Mouse (Mus musculus) stomach, postnatal 0 days (tissue): ENCODE measurements around the gene Rhobtb1. TPM values are rescaled to one million over a fixed set of nuclear protein-coding genes. Genes with fewer than 3 reads are reported as not detected.

ENCODE experiments used
- ATAC-seq: fragments of 200-750 bp; cut with Nextera tagmentation; 2 replicates; pipeline ENCODE4 v1.8.0; 2017; ENCODE audit not compliant: low FRiP score, low TSS enrichment
- DNase-seq: peaks from one replicate; pipeline ENCODE4 v3.0.0-alpha.2; 2016; ENCODE audit warnings: low spot score
- H3K27ac ChIP-seq: fragments of 300-500 bp; sonication (generic); replicated peaks from 2 replicates; pipeline ENCODE4 v1.5.1; 2014; ENCODE audit warnings: mild to moderate bottlenecking, control low read depth
- H3K27me3 ChIP-seq: fragments of 300-500 bp; sonication (generic); 2 replicates; pipeline ENCODE4 v1.6.1; 2014; ENCODE audit warnings: low read length; ENCODE audit not compliant: control insufficient read depth, insufficient read depth
- H3K36me3 ChIP-seq: fragments of 300-500 bp; sonication (generic); 2 replicates; pipeline ENCODE4 v1.6.1; 2014; ENCODE audit warnings: low read length, mixed read lengths; ENCODE audit not compliant: control insufficient read depth, insufficient read depth
- H3K4me1 ChIP-seq: fragments of 300-500 bp; sonication (generic); replicated peaks from 2 replicates; pipeline ENCODE4 v1.6.1; 2014; ENCODE audit warnings: antibody characterized with exemption; ENCODE audit not compliant: control insufficient read depth, insufficient read depth
- H3K4me2 ChIP-seq: fragments of 300-500 bp; sonication (generic); replicated peaks from 2 replicates; pipeline ENCODE4 v1.6.1; 2014; ENCODE audit warnings: low read depth, mild to moderate bottlenecking, control low read depth, moderate library complexity
- H3K4me3 ChIP-seq: fragments of 300-500 bp; sonication (generic); 2 replicates; pipeline ENCODE4 v1.5.1; 2014; ENCODE audit warnings: low read depth, low read length, control low read depth
- H3K9ac ChIP-seq: fragments of 300-500 bp; sonication (generic); 2 replicates; pipeline ENCODE4 v1.6.1; 2014; ENCODE audit warnings: mild to moderate bottlenecking, low read length, control low read depth, mixed read lengths
- H3K9me3 ChIP-seq: fragments of 300-500 bp; sonication (generic); 2 replicates; pipeline ENCODE4 v1.6.1; 2016; ENCODE audit warnings: low read length; ENCODE audit not compliant: control insufficient read depth
- CTCF ChIP-seq: IDR thresholded peaks from 2 replicates; pipeline ENCODE4 v1.5.1; 2016; ENCODE audit warnings: antibody characterized with exemption, low read depth, mild to moderate bottlenecking, moderate library complexity
- EP300 ChIP-seq: optimal IDR thresholded peaks from 2 replicates; pipeline ENCODE3; 2016; ENCODE audit warnings: antibody characterized with exemption
- WGBS: fragments of 180-500 bp; shearing (Covaris S2); extraction: QIAGEN DNeasy Blood & Tissue Kit; methylation state at CpG from one replicate; pipeline ENCODE4 v1.1.7; 2014; 5-methylcytosine and 5-hydroxymethylcytosine counted together
- polyA plus RNA-seq: library from polyadenylated mRNA; unstranded; fragments of >200 nt; fragmentation: Nextera tagmentation; extraction: Ambion mirVana; gene quantifications from 2 replicates; pipeline ENCODE4 v1.2.1, GENCODE M21; 2015

Rhobtb1 gene
- polyA plus RNA-seq, 1 experiment from 2014 or later: 34.4 TPM

DNA sequence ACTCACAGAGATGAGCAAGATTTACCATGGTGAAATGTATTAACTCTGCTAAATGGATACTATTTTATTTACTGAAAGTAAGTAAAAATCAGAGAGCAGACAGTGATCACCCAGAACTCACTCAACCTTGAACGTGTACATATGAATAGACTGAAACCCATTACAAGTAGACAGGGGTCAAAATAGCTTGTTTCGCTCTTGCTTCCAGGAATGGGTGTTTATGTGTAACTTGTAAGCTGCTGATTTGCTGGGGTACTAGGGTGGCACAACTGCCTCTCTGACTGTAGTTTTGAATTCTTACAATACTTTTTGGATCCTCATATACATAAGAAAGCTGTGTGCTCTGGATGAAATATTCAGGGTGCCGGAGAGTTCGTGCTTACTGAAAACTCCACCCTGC lies 93.9 kb downstream of the Rhobtb1 start:
- Histone ChIP-seq H3K36me3 (peaks cover 5% of the 10 kb centered on the region; the same call in 1 of the 2 replicates), H3K4me3 (no peak overlapping the region), H3K9ac (no peak overlapping the region), H3K4me1 (no peaks in the 10 kb centered on the region), H3K9me3 (no peaks in the 10 kb centered on the region), H3K4me2 (no peak overlapping the region), H3K27me3 (no peaks in the 10 kb centered on the region), H3K27ac (no peak overlapping the region)
- 65% methylated on average over 4 of the region's 4 CpGs for WGBS
- TF ChIP-seq EP300: no peak
- no peak for TF ChIP-seq CTCF
- no peak for DNase-seq
- ATAC-seq: no peak

DNA sequence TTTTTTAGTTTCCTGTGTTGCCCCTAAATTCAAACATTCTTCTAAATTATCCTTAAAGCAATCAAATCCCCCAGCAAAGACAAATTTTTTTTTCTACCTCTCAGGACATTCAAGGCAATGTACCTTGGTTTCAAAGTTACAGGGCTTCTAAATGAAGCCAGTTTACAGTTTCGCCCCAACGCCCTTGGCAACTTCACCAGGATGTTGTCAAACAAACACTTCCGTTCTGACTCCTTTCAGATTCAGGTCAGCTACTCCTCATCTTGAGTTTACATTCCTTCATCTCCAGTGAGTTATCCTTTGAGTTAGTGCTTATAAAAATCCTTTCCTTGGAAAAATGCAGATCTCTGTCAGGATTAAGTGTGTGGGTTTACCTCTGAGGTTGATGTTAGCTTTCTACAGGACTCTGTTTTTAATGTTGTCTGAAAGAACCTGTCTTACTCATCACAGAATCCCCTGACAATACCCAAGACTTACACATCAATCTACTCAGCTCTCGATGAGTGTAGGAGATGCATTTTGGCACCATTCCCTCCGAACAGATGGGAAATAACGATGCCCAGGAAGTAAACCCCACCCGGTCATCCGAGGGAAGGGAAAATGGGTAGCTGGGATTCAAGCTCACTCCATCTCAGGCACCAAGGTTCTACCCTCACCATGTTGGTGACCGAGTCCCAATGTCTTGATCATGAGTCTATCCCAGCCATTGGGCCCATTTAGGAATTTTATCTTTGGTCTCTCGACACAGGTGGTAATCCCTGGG lies 94.9 kb downstream of the Rhobtb1 start:
- no peak overlapping the region for H3K4me3 ChIP-seq
- WGBS: 67% methylated on average over 10 of the region's 10 CpGs
- H3K4me1 ChIP-seq: no peaks in the 10 kb centered on the region
- TF ChIP-seq EP300 (no peak), CTCF (no peak)
- peaks cover 5% of the 10 kb centered on the region; the same call in 1 of the 2 replicates for H3K36me3 ChIP-seq
- no peak for ATAC-seq
- DNase-seq: no peak
- no peak overlapping the region for H3K4me2 ChIP-seq
- no peaks in the 10 kb centered on the region for H3K9me3 ChIP-seq
- no peak overlapping the region for H3K27ac ChIP-seq
- no peak overlapping the region for H3K9ac ChIP-seq
- no peaks in the 10 kb centered on the region for H3K27me3 ChIP-seq

- no peak for DNase-seq
- no peak overlapping the region for H3K27ac ChIP-seq
- ATAC-seq: no peak
These were observed 95.5 kb downstream of the Rhobtb1 start for GRCm38 (mm10) chr10:69246762-69247161.

GRCm38 (mm10) chr10:69247311-69248033 lies 96.2 kb downstream of the Rhobtb1 start:
- H3K4me3 ChIP-seq: no peak overlapping the region
- WGBS: 96% methylated on average over 7 of the region's 7 CpGs
- H3K27ac ChIP-seq: no peak overlapping the region
- DNase-seq: no peak
- no peak overlapping the region for H3K4me2 ChIP-seq
- H3K36me3 ChIP-seq: peaks cover 5% of the 10 kb centered on the region; the same call in 1 of the 2 replicates
- no peaks in the 10 kb centered on the region for H3K4me1 ChIP-seq
- H3K9me3 ChIP-seq: no peaks in the 10 kb centered on the region
- TF ChIP-seq CTCF (no peak), EP300 (no peak)
- no peaks in the 10 kb centered on the region for H3K27me3 ChIP-seq
- H3K9ac ChIP-seq: no peak overlapping the region
- no peak for ATAC-seq

More at GRCm38 (mm10) chr10:69246762-69247161, 95.5 kb downstream of the Rhobtb1 start:
- H3K27me3 ChIP-seq: no peaks in the 10 kb centered on the region
- H3K4me3 ChIP-seq: no peak overlapping the region
- peaks cover 5% of the 10 kb centered on the region; the same call in 1 of the 2 replicates for H3K36me3 ChIP-seq
- no peak overlapping the region for H3K9ac ChIP-seq
- no peaks in the 10 kb centered on the region for H3K9me3 ChIP-seq
- H3K4me2 ChIP-seq: no peak overlapping the region
- H3K4me1 ChIP-seq: no peaks in the 10 kb centered on the region
- 72% methylated on average over 3 of the region's 3 CpGs for WGBS
- TF ChIP-seq EP300 (no peak), CTCF (no peak)

GRCm38 (mm10) chr10:69248261-69249160 lies 97.3 kb downstream of the Rhobtb1 start:
- ATAC-seq (no peak), DNase-seq (no peak)
- Histone ChIP-seq H3K36me3 (peaks cover 5% of the 10 kb centered on the region; the same call in 1 of the 2 replicates), H3K27me3 (no peaks in the 10 kb centered on the region), H3K27ac (no peak overlapping the region), H3K4me1 (no peaks in the 10 kb centered on the region; the same call in 1 of the 2 replicates), H3K9me3 (no peaks in the 10 kb centered on the region), H3K4me3 (no peak overlapping the region), H3K4me2 (no peak overlapping the region), H3K9ac (no peak overlapping the region)
- WGBS: 82% methylated on average over 29 of the region's 29 CpGs
- TF ChIP-seq EP300: no peak
- no peak for TF ChIP-seq CTCF
